Mouse (Mus musculus) cerebellum, postnatal 25 days (tissue): ENCODE data around the gene Cadps2.
A peak's percentile ranks its signal among the peaks of the same experiment; 100 is the strongest.

Experiments used
- DNase-seq, 2 experiments: peaks; one replicate each; pipeline ENCODE4 v3.0.0; 2021; ENCODE audit warnings: mixed read lengths in 2 of 2

Gene Cadps2

DNA sequence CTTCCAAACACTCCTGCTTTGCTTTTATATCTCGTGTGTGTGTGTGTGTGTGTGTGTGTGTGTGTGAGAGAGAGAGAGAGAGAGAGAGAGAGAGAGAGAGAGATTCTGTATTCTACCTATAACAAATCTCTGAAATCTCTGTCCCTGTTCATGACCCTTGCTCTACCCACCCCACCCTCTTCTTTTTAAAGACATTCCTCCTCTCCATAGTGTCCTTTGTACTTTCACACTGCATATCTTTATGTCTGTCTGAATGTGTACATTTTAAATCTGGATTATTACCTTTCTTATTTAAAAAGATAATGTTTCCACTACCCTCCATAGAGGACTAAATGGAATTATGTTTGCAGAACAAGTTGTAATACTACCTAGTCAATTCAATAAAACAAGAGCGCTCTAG, 315.5 kb downstream of the Cadps2 start:
- no peak for DNase-seq

DNA sequence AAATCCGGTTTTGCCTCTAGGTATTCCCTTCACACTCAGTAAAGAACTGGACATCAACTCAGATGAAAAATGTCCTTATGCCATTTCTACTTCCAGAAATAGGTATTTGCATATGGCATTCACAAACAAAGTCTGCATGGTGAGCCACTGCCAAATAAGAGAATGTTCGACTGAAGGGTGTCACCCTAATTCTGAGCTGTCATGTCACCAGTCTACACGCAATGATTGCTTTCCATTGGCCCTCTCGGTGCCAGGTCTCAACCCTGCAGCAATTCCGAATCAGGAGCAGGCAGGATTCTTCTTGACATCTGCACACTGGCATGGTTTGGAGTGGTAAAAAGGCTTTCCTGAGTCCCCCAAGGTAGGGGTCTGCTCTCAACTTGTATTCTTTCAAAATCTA, 316.7 kb downstream of the Cadps2 start:
- peak; percentile 64 to 75 for DNase-seq

DNA sequence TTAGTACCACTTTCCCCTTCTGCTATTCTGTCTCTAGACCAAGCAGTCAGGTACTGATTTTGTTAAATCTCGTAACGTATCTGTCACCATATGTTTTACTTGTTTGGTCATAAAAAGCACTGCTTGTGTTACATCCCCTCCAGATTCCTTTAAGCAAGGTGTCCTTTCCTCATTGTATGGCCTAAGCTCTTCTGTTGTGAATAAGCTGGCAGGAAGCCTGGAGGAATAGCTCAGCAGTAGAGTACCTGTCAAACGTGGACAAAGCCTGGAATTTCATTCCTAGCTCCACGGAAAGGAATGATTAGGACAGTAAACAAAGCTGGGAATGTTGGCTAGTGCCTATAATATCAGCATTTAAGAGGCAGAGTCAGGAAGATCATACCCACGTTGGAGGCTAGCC, 340.6 kb downstream of the Cadps2 start:
- DNase-seq: peak in 1 of 2 experiments; percentile 41

DNA sequence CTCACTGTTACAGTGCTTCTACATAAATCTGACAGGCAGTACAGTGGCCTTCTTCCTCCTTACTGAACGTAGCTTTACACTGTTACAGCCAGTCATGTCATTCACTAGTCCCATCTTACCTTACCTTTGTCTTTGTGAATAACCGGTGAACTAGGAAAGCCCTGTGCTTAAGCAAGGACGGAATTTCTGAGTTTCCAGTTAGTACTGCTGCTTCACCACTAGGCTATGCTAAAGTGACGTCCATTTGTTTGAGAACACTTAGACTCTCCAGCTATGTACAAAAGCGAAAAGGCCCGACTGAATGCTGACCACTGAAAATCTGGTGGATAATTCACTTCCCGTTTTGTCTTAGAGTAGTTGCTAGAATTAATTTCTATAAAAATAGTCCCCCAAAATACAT, 347.4 kb downstream of the Cadps2 start:
- peak; percentile 41 to 48 for DNase-seq

DNA sequence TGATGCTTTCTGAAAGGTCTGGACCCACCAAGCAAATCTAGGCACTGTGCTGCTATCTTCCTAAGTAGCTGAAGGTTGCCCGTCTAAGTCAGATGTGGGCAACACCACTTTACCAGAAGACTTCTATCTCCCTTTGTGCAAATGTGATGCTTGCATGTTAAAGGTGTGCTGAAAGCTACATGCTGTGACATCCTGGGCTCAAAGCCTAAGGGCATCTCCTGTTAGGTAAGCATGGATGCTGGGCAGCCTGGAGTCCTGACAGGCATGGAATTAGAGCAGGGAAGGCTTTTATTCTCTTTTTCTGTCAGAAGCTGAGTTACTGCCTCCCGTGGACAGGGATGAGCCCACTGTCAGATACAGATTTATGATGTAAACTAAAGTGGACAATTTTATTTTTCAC, 348.8 kb downstream of the Cadps2 start:
- peak; percentile 58 to 64 for DNase-seq

DNA sequence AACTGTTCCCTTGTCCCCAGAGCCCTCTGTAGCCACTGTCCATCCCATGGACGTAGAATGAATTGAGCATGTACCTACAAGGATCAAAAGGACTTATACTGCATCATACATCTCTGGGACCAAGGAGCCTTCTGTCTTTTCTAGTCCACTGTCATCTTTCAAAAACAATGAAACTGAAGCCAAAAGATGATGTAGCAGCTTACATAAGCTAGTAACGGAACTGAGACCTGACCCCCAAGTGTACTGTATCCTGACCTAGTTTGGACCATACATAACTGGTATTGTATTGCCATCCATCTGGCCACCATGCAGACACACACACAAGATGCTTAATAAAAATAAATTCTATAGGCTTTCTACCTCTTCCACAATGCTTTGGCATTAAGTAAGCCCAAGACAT, 350.2 kb downstream of the Cadps2 start:
- peak in 1 of 2 experiments; percentile 5 for DNase-seq

DNA sequence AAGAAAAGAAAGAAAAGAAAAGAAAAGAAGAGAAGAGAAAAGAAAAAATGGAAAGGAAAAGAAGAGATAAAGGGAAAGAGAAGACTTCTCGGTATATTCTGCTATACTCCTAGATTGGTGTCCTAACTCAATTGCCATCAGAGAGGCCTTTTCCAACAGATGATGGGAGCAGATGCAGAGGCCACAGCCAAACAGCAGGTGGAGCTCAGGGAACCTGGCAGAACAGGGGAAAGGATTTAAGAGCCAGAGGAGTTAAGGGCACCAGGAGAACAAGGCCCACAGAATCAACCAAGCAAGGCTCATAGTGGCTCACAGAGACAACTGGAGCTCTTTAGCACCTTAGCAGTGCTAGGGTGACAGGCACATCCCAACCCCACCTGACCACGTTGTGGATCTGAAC, 366.5 kb downstream of the Cadps2 start:
- peak; percentile 56 to 71 for DNase-seq

DNA sequence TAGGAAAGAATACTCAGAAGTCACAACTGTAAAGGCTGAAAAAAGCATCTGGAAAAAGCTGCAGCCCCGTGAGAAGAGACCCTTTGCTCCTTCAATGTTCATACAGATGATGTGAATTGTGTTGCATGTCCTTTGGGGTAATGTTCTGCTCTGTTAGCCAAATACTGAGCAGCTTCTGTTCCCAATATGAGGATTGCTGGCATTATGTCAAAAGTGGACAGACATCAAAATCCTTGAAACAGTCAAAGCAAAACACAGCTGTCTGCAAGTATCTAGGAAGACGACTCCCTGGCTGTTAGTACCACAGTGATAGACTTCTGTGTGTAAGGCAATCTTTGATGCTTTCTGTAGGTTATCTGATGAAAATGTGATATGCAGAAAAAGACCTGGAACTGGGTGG, 367.4 kb downstream of the Cadps2 start:
- DNase-seq: no peak

DNA sequence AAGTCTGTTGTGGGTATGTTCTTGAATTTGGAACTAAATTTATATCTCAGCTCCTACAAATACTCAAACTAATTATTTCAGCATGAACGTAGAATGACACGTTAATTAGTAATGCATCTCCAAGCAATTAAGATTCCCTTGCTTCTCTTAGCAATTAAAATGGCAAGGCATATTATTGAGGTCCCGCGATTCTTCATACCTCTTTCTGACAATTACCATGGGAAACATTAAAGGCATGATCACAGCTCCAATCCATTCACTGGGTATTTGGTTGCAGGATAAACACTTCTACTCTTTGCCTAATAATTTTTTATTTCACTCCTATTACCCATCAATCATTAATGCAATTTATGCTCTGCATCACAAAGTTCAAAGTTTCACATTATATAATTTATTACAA, 371.3 kb downstream of the Cadps2 start:
- DNase-seq: no peak

DNA sequence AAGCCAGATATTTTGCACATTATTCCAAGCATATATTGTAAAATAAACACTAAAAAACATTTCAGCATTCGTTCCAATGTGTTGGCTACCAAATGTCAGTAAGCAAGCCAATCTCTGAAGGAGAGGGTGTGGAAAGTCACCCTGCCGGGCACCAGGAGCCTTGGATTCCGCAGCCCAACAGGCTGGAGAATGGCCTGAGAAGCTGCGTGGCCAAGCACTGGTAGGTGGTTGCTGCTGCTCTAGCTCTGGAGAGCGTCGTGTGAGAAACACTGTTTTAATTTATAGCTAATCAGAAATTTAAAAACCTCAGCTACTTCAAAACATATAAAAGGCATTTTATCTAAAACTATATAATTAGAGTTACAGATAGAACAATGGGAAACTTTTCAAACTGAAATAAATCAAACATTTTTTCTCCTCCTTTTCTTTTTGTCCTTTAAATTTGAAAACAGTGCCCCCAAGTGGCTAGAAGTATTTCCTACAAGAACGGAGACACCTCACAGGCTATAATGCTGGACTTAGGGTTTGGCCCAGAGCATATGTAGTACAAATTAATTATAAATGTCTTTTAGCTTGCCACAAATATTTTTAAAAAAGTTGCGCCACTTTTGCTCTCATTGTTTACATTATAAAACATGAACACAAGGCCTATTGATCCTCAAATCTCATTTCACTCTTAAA, 376.5 kb downstream of the Cadps2 start:
- DNase-seq: peak in 1 of 2 experiments; percentile 49

DNA sequence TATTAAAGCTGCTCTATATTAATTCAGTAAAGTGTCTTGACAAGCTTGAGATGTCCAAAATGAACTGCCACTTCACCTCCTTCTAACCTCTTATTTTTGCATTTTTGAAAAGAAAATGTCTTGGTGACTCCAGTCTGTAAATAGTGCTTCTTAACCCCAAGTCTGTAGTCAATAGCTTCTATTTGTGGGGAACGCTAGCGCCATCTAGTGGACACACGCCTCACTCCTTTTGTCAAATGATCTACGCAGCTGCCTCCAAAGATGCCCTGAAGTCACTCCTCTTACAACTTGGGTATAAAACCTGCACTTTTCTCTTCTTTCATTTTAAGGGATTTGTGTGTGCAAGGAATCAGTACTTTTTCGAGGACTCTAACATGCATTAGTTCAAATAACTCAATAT, 381.5 kb downstream of the Cadps2 start:
- peak; percentile 65 to 82 for DNase-seq

DNA sequence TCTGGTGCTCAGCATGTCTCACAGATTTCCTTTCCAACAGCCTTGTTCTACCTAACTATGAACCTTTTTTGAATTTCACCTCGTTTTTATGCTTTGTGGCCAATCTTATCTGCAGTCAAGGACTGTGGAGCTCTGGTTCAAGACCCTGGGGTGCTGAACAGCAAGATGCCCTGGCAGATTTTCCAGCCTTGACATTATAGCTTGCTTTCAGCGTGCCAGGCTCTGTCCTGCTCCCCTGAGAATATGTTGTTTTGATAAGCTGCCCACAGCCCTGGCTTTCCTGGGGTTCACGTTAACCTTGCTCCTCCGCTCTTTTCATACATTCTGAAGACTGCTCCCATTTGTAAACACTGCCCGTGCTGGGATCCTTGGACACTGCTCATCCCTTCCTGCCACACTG, 385.3 kb downstream of the Cadps2 start:
- peak; percentile 36 to 39 for DNase-seq

DNA sequence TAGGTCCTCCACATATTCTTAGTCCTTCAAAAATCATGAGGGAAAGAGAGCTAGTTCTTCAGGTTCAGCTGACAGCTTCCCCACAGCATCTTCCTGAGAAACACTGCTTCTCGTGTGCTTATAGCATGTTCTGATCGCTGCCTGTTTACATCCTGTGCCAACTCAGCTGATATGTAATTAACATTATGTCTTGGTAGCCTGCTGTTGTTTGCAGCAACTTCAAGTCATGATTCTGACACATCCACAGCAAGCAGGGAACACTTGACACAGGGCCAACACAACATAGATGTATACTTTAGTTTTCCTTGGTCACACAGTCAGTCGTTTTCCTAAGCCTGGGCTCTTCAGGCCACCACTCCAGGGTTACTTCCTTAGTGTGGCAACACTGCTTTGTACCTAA, 399.3 kb downstream of the Cadps2 start:
- DNase-seq: no peak

DNA sequence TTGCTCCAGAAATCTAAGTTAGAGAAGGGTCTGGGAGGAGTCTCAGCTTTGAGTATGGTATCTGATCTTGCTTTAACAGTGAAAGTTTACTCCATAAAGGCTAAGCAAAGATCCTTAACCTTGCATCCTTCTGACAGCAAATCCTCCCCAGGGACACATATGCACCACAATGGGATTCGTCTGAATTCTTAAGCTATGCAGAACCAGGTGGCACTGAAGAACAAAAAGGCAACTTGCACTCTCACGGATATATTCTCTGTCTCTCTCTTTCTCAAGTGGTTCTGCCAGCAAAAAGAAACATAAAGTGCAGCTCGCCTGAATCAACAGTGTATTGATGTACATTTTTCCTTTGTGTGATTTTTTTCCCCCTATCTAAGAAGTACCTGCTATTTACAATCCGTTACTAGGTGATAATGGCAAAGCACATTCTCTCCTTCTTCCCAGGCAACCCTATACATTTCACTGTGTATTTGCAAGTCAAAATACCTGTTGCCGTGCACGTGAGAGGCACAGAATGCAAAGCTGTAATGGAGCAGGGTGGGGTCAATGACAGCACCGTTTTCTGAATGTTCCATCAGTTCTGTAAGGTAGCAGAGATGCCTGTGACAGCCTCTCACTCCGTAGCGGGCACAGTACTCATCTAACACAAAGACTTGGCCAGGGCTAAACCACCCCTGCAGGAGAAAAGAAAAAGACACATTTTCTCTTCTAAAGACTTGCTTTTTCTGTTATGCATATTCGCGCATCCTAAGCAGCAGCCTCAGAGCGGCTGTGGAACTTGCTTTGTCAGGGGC, 428.8 kb downstream of the Cadps2 start:
- DNase-seq: no peak

DNA sequence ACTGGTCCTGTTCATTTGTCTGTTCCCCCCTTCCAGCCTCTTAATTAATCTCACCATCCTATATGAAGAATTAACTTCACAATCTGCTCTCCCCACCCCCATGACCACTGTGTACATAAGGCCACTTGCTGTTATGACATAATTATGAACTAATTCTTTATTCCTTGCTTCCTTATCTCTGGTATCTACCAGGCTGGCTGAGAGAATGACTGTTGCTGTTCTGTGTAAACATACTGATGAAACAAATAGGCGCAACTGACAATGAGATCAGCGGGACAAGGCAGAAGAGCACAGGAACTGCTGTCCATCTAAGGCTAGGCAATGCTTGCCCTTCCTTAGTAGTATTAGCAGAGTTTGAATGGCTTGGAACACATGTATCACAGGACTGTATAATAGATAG, 445.1 kb downstream of the Cadps2 start:
- DNase-seq: no peak

DNA sequence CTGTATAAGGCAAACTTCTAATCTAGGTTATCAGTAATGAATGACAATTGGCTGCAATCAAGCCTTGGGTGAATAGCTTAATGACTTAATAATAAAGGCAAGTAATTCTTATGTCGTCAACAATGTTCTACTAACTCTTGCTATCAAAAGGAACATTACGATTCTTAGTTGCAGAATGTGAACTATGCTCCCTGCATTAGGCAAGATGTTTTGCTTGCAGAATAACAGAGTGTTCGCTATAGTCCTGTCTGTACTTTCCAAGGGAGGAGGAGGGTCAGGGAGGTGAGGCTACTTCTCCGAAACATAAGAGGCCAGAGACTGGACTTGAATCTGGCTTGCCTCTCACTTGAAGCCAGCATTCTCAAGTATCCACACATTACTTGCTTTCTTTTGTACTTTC, 446.5 kb downstream of the Cadps2 start:
- DNase-seq: no peak

DNA sequence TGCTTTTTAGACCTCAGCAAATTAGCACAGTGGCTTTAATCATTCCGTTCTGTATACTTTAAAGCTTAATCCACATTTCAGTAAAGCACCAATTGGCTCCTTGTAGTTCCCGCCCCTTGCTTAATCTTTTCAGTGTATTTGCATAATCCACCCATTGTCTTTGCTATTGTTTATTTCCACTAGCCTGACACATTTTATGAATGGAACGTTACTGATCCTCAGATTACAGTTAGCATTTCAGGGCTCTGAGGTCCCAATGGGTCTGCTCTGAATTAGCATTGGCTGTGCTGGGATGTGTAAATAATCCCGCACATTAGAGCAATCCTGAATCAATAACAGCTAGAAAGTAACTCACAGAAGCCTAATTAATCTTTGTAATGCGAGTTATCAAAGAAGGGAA, 452.5 kb downstream of the Cadps2 start:
- DNase-seq: no peak

DNA sequence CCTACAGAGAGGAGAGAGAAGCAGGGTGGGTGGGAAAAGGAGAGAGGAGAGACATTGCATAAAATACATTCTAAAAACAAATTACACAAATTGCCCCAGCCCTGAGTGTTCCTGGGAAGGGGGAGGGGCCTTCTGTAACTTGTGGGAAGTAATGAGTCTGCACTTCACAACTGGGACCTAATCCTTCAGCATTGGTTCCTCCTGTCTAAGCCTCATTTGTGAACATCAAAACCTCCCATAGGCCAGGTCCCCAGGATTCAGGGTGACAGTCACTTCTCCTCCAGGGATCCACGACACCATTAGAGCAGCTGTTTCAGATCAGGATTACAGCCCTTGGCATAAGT, 456.2 kb downstream of the Cadps2 start:
- DNase-seq: no peak

DNA sequence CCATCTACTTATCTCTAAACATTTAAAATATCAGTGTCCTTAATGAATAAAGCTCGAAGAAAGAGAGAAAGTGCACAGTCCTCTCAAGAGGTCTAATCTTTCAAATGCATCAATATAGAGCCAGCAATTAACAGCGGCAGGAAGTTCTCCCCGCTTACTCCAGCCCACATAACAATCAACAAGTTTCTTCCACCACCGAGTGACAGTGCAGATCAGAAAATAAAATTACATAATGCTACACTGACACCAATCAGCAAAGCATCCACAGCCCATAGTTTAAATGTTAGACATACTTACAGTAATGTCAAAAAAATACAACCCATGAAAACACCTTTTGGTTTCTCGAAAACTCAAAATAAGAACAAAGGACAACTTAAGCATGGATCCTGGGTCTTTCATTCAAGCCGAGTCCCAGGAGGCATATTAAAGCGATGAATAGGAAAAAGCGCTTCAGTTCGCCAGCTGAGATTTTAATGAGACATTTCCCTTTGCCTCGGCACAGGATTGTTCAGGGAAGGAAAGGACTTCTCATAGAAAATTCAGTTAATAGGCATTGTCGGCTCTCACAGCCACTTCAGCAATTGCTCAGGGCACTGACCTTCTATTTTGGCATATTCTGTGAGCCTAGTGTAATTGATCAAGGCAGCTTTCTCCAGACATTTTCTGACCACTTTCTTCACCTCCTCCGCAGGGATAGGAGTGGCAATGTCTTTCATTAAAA, 456.8 kb downstream of the Cadps2 start:
- no peak for DNase-seq

DNA sequence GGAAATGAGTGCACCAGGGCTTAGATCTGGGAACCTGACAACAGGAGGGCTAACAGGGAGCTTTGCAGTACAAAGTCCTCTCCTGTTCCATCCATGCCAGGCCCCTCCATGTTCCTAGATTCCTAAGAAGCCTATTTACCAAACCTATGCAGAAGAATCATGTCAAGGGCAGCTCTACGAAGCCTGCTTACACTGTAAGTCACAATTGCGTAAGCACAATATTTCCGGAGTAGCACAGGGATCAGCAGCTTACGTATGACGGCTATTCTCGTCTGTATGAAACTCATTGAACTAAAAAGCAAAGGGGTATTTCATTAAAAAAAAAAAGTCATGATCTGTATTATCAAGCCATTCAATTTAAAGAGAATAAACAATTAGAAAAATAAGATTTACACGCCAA, 462.9 kb downstream of the Cadps2 start:
- no peak for DNase-seq

DNA sequence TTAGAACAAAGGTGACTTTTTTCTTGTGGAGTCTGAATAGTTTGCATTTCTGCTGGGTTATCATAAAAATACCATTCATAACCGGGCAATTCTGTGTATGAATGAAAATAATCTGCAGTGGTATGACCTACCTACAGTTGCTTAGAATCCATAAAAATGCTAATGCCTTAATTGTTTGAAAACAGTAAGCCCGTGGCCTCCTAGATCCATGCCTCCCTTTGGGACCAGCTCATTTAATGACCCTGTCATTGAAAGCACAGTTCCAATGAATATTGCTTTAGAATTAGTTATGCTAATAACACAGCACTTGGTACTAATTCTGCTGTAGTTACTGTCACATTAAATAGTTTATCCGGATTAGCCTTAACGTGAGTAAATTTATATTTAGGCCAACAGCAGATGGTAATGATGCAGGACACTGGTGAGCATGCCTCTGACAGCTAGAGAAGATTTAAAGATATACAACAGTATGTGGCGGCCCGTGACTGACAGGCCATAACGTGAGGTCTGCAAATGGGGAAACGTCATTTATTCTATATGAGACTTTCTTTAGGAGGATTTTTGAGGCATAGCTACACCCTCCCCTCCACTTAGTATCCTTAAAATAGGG, 477.3 kb downstream of the Cadps2 start:
- DNase-seq: no peak

DNA sequence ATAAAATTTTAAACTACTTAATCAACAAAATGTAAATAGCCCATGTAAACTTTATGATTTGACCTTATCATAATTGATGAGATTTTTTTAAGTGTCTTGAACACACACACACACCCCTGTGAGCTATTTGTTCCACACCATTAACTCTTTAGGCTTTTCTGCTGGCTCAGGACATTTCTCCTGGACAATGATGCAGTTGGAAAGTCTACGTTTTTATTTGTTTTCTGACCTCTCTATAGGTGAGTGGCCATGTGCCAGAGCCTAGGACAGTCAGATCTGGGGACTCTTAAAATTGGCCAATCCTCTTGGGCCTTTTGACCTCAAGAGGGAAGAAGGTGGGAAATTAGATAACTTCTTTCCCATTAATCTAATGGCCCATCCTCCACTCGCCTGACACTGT, 478.6 kb downstream of the Cadps2 start:
- no peak for DNase-seq

DNA sequence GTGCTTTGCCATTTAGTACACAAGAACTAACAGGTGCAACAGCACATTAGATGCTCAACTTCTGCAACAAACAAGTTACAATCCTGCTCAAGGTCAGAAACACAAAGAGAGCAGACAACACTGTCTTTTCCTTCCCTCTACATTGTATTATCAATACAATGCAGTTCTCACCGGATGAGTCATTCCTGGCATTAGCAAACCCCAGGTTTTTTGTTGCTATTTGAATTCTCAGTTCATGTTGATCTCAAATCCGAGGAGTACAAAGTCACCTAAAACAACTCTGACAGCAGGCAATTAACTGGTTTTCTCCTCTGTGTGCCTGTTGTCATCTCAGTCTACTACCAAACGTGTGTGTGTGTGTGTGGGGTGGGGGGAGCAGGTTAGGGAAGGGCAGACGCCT, 483.1 kb downstream of the Cadps2 start:
- no peak for DNase-seq

DNA sequence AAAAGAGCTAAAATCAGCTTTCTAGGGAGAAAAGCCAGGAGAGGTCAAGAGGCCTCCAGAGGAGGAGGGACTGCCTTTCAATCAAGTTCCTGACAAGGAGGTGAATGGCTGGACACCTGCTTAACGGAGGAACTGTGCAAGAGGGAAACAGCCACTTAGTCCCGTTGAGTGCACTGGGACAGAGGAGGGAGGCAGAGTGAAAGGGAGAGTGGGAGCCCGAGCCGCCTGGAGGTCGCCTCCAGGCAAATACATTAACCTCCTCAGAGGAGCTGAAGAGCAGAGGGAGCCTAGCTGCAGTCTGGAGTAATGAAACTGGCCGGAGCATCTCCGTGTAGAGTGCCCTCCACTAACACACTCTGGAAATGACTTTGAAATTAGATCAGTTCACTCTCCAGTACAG, 485.7 kb downstream of the Cadps2 start:
- no peak for DNase-seq
